Mouse (Mus musculus): Measurements from ENCODE around the gene Klhl35.

DNA sequence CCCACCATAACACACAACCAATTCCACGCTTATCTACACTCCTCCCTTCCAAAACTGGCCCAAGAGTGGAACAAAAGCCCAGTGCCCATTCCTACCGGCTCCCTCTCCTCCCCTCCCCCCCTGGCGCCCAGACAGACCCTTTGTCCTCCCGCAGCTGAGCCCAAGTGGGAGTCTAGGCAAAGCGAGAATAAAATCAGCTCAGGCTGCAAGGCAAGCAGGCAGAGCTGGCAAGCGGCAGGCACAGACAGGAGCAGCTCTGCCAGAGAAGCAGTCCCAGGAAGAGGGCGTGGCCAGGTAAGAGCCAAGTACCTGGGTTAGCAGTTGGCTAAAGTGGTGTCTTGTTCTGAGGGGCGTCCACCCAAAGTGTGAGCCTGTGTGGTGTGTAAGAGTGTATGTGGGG lies at the start of gene Klhl35:
- TF ChIP-seq POLR2A (IDR thresholded peaks at IDR 0.05; ENCODE audit: insufficient read depth, low read depth, low read length) = no peak
- no peak for TF ChIP-seq CTCF (IDR thresholded peaks at IDR 0.05)

All from heart, adult 2 months (tissue).